ENCODE assay signal across 14 mouse cellular contexts in genomic region chr4:133073192-133073591, GRCm38 (mm10). TPM values are rescaled to one million over a fixed set of nuclear protein-coding genes. Genes with fewer than 3 reads are reported as not detected.
DNase-seq lines count a peak whose midpoint lies in the region; ATAC-seq and TF ChIP-seq lines count a peak whose summit lies in the region.
"Had no signal": no experiment of that assay in that cellular context is flagged by ENCODE, and none has a peak within 500 bp of the region (broad histone marks: within the 10 kb centered on the region; RNA-seq: fewer than 3 reads in every experiment).

No protein-coding gene starts in this region.

- no peak overlapping the region for H3K27ac ChIP-seq in embryonic facial prominence, embryonic 13.5 days
- H3K27ac ChIP-seq in embryonic facial prominence, embryonic 10.5 days (replicated peaks): no peak overlapping the region
- 0 out of 2 replicates have a peak overlapping the region, but pooled peaks have one; percentile 12 for H3K27ac ChIP-seq in stomach, embryonic 15.5 days
- no peak overlapping the region; the same call in 1 of the 2 replicates for H3K27ac ChIP-seq in stomach, postnatal 0 days (replicated peaks)
- peak overlapping the region; percentile 82 for H3K27ac ChIP-seq in midbrain, embryonic 16.5 days (ENCODE audit: low read length)

- peaks cover 31% of the 10 kb centered on the region for H3K4me1 ChIP-seq in embryonic facial prominence, embryonic 13.5 days
- H3K4me1 ChIP-seq in embryonic facial prominence, embryonic 10.5 days: peaks cover 66% of the 10 kb centered on the region
- peaks cover 23% of the 10 kb centered on the region for H3K4me1 ChIP-seq in stomach, embryonic 15.5 days
- no peaks in the 10 kb centered on the region; the same call in 1 of the 2 replicates for H3K4me1 ChIP-seq in stomach, postnatal 0 days (replicated peaks; ENCODE audit: control insufficient read depth, insufficient read depth)
- H3K4me1 ChIP-seq in midbrain, embryonic 16.5 days (ENCODE audit: control insufficient read depth, insufficient read depth, low read length): peaks cover 33% of the 10 kb centered on the region

- H3K9me3 ChIP-seq in embryonic facial prominence, embryonic 13.5 days: no peaks in the 10 kb centered on the region
- H3K9me3 ChIP-seq in embryonic facial prominence, embryonic 10.5 days: no peaks in the 10 kb centered on the region
- H3K9me3 ChIP-seq in stomach, embryonic 15.5 days: no peaks in the 10 kb centered on the region
- no peaks in the 10 kb centered on the region for H3K9me3 ChIP-seq in stomach, postnatal 0 days (ENCODE audit: control insufficient read depth, low read length)
- H3K9me3 ChIP-seq in midbrain, embryonic 16.5 days (replicated peaks; ENCODE audit: control insufficient read depth, low read length, poor library complexity, severe bottlenecking): no peaks in the 10 kb centered on the region
- H3K9me3 ChIP-seq: kidney, embryonic 15.5 days; limb, embryonic 12.5 days had no signal

- no peak for ATAC-seq in embryonic facial prominence, embryonic 13.5 days (ENCODE audit: insufficient number of reproducible peaks, insufficient read depth, low FRiP score, low TSS enrichment, low read depth)
- no peak for ATAC-seq in stomach, embryonic 15.5 days (ENCODE audit: insufficient read depth, low FRiP score, low read depth)
- no peak for ATAC-seq in stomach, postnatal 0 days (ENCODE audit: low FRiP score, low TSS enrichment)
- ATAC-seq in midbrain, embryonic 16.5 days: no peak
- ATAC-seq: Patski had no signal

- no peaks in the 10 kb centered on the region for H3K27me3 ChIP-seq in embryonic facial prominence, embryonic 13.5 days
- H3K27me3 ChIP-seq in embryonic facial prominence, embryonic 10.5 days (replicated peaks; ENCODE audit: low read depth, poor library complexity, severe bottlenecking): no peaks in the 10 kb centered on the region
- no peaks in the 10 kb centered on the region for H3K27me3 ChIP-seq in stomach, embryonic 15.5 days (replicated peaks)
- no peaks in the 10 kb centered on the region for H3K27me3 ChIP-seq in stomach, postnatal 0 days (ENCODE audit: control insufficient read depth, insufficient read depth, low read length)
- no peaks in the 10 kb centered on the region for H3K27me3 ChIP-seq in midbrain, embryonic 16.5 days (ENCODE audit: control insufficient read depth, insufficient read depth, low read depth, low read length)
- H3K27me3 ChIP-seq: kidney, embryonic 15.5 days; limb, embryonic 12.5 days; Patski had no signal

- H3K36me3 ChIP-seq in embryonic facial prominence, embryonic 13.5 days: peaks cover 96% of the 10 kb centered on the region
- H3K36me3 ChIP-seq in embryonic facial prominence, embryonic 10.5 days (replicated peaks): peaks cover 95% of the 10 kb centered on the region
- H3K36me3 ChIP-seq in stomach, embryonic 15.5 days: peaks cover 20% of the 10 kb centered on the region; the same call in 1 of the 2 replicates
- no peaks in the 10 kb centered on the region; the same call in none of the 2 replicates for H3K36me3 ChIP-seq in stomach, postnatal 0 days (ENCODE audit: control insufficient read depth, insufficient read depth, low read length)
- H3K36me3 ChIP-seq in midbrain, embryonic 16.5 days (ENCODE audit: control insufficient read depth, insufficient read depth, low read length): peaks cover 2% of the 10 kb centered on the region; the same call in 1 of the 2 replicates

- TF ChIP-seq CTCF in stomach, postnatal 0 days (IDR thresholded peaks at IDR 0.05; ENCODE audit: low read depth): no peak

- H3K9ac ChIP-seq in embryonic facial prominence, embryonic 13.5 days: peak overlapping the region; percentile 46; the same call in 1 of the 2 replicates
- no peak overlapping the region for H3K9ac ChIP-seq in stomach, embryonic 15.5 days
- no peak overlapping the region for H3K9ac ChIP-seq in stomach, postnatal 0 days (ENCODE audit: low read length)
- no peak overlapping the region for H3K9ac ChIP-seq in midbrain, embryonic 16.5 days (ENCODE audit: low read depth, low read length)

- WGBS in embryonic facial prominence, embryonic 13.5 days: 54% methylated on average over 8 of the region's 8 CpGs
- 69% methylated on average over 8 of the region's 8 CpGs for WGBS in embryonic facial prominence, embryonic 10.5 days
- 53% methylated on average over 8 of the region's 8 CpGs for WGBS in stomach, embryonic 15.5 days
- 43% methylated on average over 8 of the region's 8 CpGs for WGBS in stomach, postnatal 0 days
- WGBS in midbrain, embryonic 16.5 days: 56% methylated on average over 8 of the region's 8 CpGs

- H3K4me2 ChIP-seq in embryonic facial prominence, embryonic 13.5 days: no peak overlapping the region
- H3K4me2 ChIP-seq in stomach, embryonic 15.5 days: no peak overlapping the region
- no peak overlapping the region for H3K4me2 ChIP-seq in stomach, postnatal 0 days (replicated peaks; ENCODE audit: low read depth)
- no peak overlapping the region for H3K4me2 ChIP-seq in midbrain, embryonic 16.5 days (ENCODE audit: low read length)
- H3K4me2 ChIP-seq: heart, embryonic 11.5 days; kidney, embryonic 15.5 days; limb, embryonic 12.5 days had no signal

- no peak for DNase-seq in embryonic facial prominence, embryonic 10.5 days (ENCODE audit: low spot score)
- DNase-seq in stomach, postnatal 0 days (ENCODE audit: low spot score): no peak
- no peak for DNase-seq in Muller cell, postnatal 12 days (ENCODE audit: inconsistent ontology term)
- DNase-seq in cerebellum, adult 11-12 months: no peak
- DNase-seq in frontal cortex, adult 2 months (ENCODE audit: extremely low spot score in 1 of 2, low spot score in 1 of 2): no peak
- DNase-seq: lung, postnatal 10 days; right cerebral cortex, postnatal 4 days had no signal

- TF ChIP-seq EP300 in stomach, postnatal 0 days (optimal IDR thresholded peaks at IDR 0.05): no peak

- no peak overlapping the region for H3K4me3 ChIP-seq in embryonic facial prominence, embryonic 13.5 days
- no peak overlapping the region for H3K4me3 ChIP-seq in embryonic facial prominence, embryonic 10.5 days
- no peak overlapping the region for H3K4me3 ChIP-seq in stomach, embryonic 15.5 days (replicated peaks)
- no peak overlapping the region for H3K4me3 ChIP-seq in stomach, postnatal 0 days (ENCODE audit: low read depth, low read length)
- no peak overlapping the region for H3K4me3 ChIP-seq in midbrain, embryonic 16.5 days (ENCODE audit: low read depth, low read length)
- H3K4me3 ChIP-seq: kidney, embryonic 15.5 days; limb, embryonic 12.5 days had no signal

RNA-seq across cellular contexts. Expression of gene Wasf2, which starts 57.1 kb away (rescaled TPM):
- 118 and 142 TPM in 2 replicates for polyA plus RNA-seq in embryonic facial prominence, embryonic 13.5 days (2015; fragmentation: Nextera tagmentation; extraction: Ambion mirVana)
- polyA plus RNA-seq in embryonic facial prominence, embryonic 10.5 days (2016; fragmentation: Nextera tagmentation; extraction: Ambion mirVana): 66.7 and 73.0 TPM in 2 replicates
- polyA plus RNA-seq in stomach, embryonic 15.5 days (2015; fragmentation: Nextera tagmentation; extraction: Ambion mirVana): 109 TPM in 2 replicates
- polyA plus RNA-seq in stomach, postnatal 0 days (2015; fragmentation: Nextera tagmentation; extraction: Ambion mirVana): 71.4 and 84.2 TPM in 2 replicates
- 20.1 and 27.1 TPM in 2 replicates for polyA plus RNA-seq in midbrain, embryonic 16.5 days (2015; fragmentation: Nextera tagmentation; extraction: Ambion mirVana)
- polyA plus RNA-seq in frontal cortex, adult 2 months (2012; rRNA removed): 14.2 and 16.3 TPM in 2 replicates

Comparison
In these comparisons a context has a peak if more than half of its experiments do, and no peak if none do; other contexts are left out.
1. H3K27ac ChIP-seq: peak in stomach, embryonic 15.5 days (single experiment) and midbrain, embryonic 16.5 days (single experiment); none in embryonic facial prominence, embryonic 13.5 days (single experiment), embryonic facial prominence, embryonic 10.5 days (single experiment) and stomach, postnatal 0 days (single experiment).